Mouse (Mus musculus) embryonic facial prominence, embryonic 13.5 days (tissue): ENCODE measurements around the gene Dusp7. TPM values are rescaled to one million over a fixed set of nuclear protein-coding genes. Genes with fewer than 3 reads are reported as not detected.

ENCODE experiments used
- ATAC-seq: fragments of 200-750 bp; cut with Nextera tagmentation; 2 replicates; pipeline ENCODE4 v1.8.0; 2017; ENCODE audit warnings: low read depth; ENCODE audit not compliant: insufficient number of reproducible peaks, insufficient read depth, low FRiP score, low TSS enrichment
- H3K27ac ChIP-seq: fragments of 300-500 bp; sonication (generic); 2 replicates; pipeline ENCODE4 v1.5.1; 2015; ENCODE audit warnings: moderate library complexity, mild to moderate bottlenecking, inconsistent platforms
- H3K27me3 ChIP-seq: fragments of 300-500 bp; sonication (generic); 2 replicates; pipeline ENCODE4 v1.6.1; 2015; ENCODE audit warnings: mild to moderate bottlenecking, inconsistent platforms
- H3K36me3 ChIP-seq: fragments of 300-500 bp; sonication (generic); 2 replicates; pipeline ENCODE4 v1.6.1; 2015; ENCODE audit warnings: mild to moderate bottlenecking, inconsistent platforms
- H3K4me1 ChIP-seq: fragments of 300-500 bp; sonication (generic); 2 replicates; pipeline ENCODE4 v1.6.1; 2015; ENCODE audit warnings: inconsistent platforms
- H3K4me2 ChIP-seq: fragments of 300-500 bp; sonication (generic); 2 replicates; pipeline ENCODE4 v1.6.1; 2015; ENCODE audit warnings: moderate library complexity, mild to moderate bottlenecking, inconsistent platforms
- H3K4me3 ChIP-seq: fragments of 300-500 bp; sonication (generic); 2 replicates; pipeline ENCODE4 v1.5.1; 2015; ENCODE audit warnings: mild to moderate bottlenecking, inconsistent platforms
- H3K9ac ChIP-seq: fragments of 300-500 bp; sonication (generic); 2 replicates; pipeline ENCODE4 v1.6.1; 2015; ENCODE audit warnings: mild to moderate bottlenecking, inconsistent platforms
- H3K9me3 ChIP-seq: fragments of 300-500 bp; sonication (generic); 2 replicates; pipeline ENCODE4 v1.6.1; 2016; ENCODE audit warnings: inconsistent platforms
- WGBS: fragments of 180-500 bp; shearing (Covaris S2); methylation state at CpG from one replicate; pipeline ENCODE4 v1.1.7; 2015; ENCODE audit warnings: mixed read lengths; 5-methylcytosine and 5-hydroxymethylcytosine counted together
- polyA plus RNA-seq: library from polyadenylated mRNA; unstranded; fragments of >200 nt; fragmentation: Nextera tagmentation; extraction: Ambion mirVana; gene quantifications from 2 replicates; pipeline ENCODE4 v1.2.1, GENCODE M21; 2015

Dusp7 gene
- polyA plus RNA-seq, 1 experiment from 2014 or later: 40.6 TPM

DNA sequence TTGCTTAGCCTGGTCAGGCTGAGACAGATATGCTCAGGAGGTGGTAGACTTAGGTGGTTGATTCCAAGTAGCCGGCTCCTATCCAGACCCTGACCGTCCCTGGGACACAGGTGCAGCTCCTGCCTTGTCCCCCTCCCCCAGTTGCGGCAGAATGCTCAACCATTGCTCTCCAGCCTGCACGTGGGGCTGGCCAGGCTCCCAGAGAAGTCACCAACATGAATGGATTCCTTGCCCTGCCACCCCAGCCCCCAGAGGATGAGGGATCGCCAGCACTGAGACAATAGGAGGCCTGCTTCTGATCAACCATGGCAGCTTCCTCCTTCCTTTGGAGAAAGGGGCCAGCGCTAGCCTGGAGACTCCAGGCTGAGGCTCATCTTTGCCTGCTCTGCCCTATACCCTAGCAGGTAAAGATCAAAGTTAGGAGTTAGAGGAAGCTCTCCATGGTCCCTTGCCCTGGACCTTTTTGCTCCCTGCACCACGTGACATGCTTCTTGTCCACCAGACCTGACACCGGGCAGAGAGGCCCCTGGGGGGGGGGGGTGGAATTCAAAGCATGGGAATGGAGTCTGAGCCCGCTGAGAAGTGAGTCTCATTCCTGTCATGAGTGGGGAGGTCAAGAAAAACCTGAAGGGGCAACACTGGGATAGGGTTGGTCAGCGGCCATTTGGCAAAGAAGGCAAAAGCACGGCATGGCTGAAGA lies 24.5 kb downstream of the Dusp7 start:
- H3K4me2 ChIP-seq: no peak overlapping the region
- ATAC-seq: no peak
- H3K27ac ChIP-seq: no peak overlapping the region
- no peak overlapping the region for H3K4me3 ChIP-seq
- no peak overlapping the region for H3K9ac ChIP-seq
- H3K27me3 ChIP-seq: no peaks in the 10 kb centered on the region
- H3K4me1 ChIP-seq: peaks cover 18% of the 10 kb centered on the region
- no peaks in the 10 kb centered on the region for H3K36me3 ChIP-seq
- H3K9me3 ChIP-seq: no peaks in the 10 kb centered on the region
- whole genome bisulfite sequencing: 79% methylated on average over 11 of the region's 11 CpGs

- Histone ChIP-seq H3K27me3 (no peaks in the 10 kb centered on the region), H3K4me2 (no peak overlapping the region), H3K4me3 (no peak overlapping the region), H3K27ac (no peak overlapping the region), H3K4me1 (peaks cover 18% of the 10 kb centered on the region), H3K36me3 (no peaks in the 10 kb centered on the region), H3K9me3 (no peaks in the 10 kb centered on the region), H3K9ac (no peak overlapping the region)
- no peak for ATAC-seq
- WGBS: 84% methylated on average over 8 of the region's 8 CpGs
These were observed 25.1 kb downstream of the Dusp7 start for GRCm38 (mm10) chr9:106393548-106393947.

DNA sequence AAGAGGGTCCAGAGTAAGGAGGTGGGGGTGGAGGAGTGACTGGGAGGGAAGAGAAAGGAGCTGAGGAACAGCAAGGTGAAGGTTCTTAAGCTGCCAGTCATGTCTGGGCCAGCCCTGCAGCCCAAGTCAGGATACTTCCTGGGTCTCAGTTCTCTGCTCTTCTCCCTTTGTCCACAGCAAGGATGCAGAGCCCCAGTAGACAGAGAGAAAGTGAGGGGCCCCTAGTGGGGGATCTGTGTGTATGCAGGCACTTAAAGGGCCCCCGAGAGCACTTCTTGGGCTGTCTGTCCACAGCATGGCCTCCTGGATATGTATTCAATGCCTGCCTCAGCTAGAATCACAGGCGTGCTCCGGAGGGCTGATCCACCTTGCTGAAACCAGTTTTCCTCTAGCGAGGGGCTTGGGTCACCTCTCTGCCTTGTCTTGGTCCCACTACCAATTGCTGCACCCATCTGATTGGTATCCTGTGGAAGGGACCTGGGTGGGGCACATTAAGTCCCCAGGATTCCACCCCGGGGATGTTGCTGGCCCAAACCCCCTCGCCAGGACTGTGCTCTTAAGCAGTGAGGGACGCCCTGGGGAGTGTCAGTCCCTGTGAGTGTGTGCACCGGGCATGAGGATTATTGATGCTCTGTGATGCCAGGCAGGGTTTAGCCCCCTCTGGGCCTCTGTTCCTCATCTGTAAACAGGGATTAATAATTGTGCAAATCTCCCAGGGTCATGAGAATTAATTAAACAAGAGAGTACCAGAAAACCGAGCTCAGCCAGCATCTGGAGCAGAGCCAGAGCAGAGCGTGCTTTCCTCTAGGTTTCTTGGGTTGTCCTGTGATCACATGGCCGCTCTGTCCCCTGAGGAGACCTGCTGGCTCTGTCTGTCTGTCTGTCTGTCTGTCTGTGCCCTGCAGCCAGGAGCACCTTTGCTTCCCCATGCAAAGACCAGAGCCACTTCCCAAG lies 26.5 kb downstream of the Dusp7 start:
- 43% methylated on average over 11 of the region's 11 CpGs for WGBS

DNA sequence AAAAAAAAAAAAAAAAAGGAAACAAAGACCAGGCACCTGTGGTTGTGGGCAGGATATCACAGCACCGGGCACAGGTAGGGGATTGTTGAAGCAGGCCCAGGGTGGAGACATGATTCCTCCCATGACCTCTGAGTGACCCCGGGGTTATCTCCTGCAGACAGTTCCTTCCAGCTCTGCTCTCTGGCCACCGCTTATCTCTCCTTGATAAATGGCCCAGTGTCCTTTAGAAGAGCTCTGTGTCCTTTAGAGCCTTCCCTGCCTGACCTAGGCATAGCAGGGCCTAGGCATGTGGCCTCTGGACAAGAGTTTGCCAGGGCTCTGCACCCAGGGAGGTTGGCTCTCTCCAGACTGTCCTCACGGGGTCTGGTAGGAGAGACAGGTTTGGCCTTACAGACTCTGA lies 29.3 kb downstream of the Dusp7 start:
- Histone ChIP-seq H3K9ac (no peak overlapping the region), H3K9me3 (no peaks in the 10 kb centered on the region), H3K4me3 (no peak overlapping the region), H3K27ac (no peak overlapping the region), H3K27me3 (no peaks in the 10 kb centered on the region), H3K36me3 (no peaks in the 10 kb centered on the region), H3K4me2 (no peak overlapping the region), H3K4me1 (peaks cover 43% of the 10 kb centered on the region)
- 87% methylated on average over 4 of the region's 4 CpGs for WGBS
- no peak for ATAC-seq

More for the DNA sequence above, 26.5 kb downstream of the Dusp7 start:
- Histone ChIP-seq H3K27me3 (no peaks in the 10 kb centered on the region), H3K36me3 (no peaks in the 10 kb centered on the region), H3K4me3 (no peak overlapping the region), H3K9ac (peak overlapping the region; percentile 38), H3K4me2 (no peak overlapping the region), H3K4me1 (peaks cover 21% of the 10 kb centered on the region), H3K9me3 (no peaks in the 10 kb centered on the region), H3K27ac (0 out of 2 replicates have a peak overlapping the region, but pooled peaks have one; percentile 24)
- ATAC-seq: no peak

- Histone ChIP-seq H3K4me1 (peaks cover 45% of the 10 kb centered on the region), H3K27me3 (no peaks in the 10 kb centered on the region), H3K4me3 (no peak overlapping the region), H3K9me3 (no peaks in the 10 kb centered on the region), H3K9ac (no peak overlapping the region), H3K4me2 (no peak overlapping the region), H3K27ac (no peak overlapping the region), H3K36me3 (no peaks in the 10 kb centered on the region)
- 80% methylated on average over 9 of the region's 9 CpGs for WGBS
- no peak for ATAC-seq
These were observed 30.4 kb downstream of the Dusp7 start for GRCm38 (mm10) chr9:106398667-106399311.

- WGBS: 55% methylated on average over 3 of the region's 3 CpGs
- H3K4me2 ChIP-seq: no peak overlapping the region
- no peaks in the 10 kb centered on the region for H3K27me3 ChIP-seq
- H3K4me1 ChIP-seq: peaks cover 35% of the 10 kb centered on the region
- no peak overlapping the region for H3K9ac ChIP-seq
- H3K27ac ChIP-seq: no peak overlapping the region
- ATAC-seq: no peak
- H3K36me3 ChIP-seq: no peaks in the 10 kb centered on the region
- H3K4me3 ChIP-seq: no peak overlapping the region
- no peaks in the 10 kb centered on the region for H3K9me3 ChIP-seq
These were observed 31.4 kb downstream of the Dusp7 start for GRCm38 (mm10) chr9:106399808-106400207.

- no peak overlapping the region for H3K9ac ChIP-seq
- 81% methylated on average over 5 of the region's 5 CpGs for WGBS
These were observed 33.7 kb downstream of the Dusp7 start for GRCm38 (mm10) chr9:106402149-106402548.

DNA sequence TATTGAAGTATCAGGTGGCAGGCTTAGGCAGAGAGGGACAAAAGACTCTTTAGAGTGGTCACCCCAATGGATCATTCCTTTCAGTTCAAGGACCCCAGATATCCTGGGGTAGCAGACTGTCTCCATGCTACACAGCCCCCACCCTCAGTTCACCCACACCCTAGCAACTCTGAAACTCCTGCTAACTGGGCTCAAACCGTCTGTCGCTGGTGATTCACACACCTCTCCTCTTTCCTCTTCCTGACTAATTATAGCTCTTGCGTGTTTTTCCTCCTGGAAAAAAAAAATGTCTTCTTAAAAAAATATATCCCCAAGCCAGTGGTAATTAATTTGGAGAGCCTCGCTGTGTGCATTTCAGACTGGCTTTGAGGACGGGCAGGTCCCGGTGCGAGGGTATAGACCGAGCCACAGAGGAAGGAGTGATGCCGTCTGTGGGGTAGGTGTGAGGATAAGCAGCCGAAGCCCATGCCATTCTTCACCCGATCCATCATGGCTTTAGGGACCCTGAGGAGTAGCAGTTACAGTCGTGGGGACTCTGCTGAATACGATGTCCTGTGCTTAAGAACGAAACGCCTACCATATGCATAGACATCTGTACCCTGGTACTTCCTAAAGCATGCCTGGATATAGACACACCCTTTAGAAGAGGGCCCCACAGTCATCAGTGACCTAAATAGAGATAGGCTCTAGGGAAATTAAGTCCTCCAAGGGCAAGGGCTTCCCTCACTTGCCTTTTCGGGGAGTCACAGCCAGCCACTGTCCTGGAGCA lies 34.4 kb downstream of the Dusp7 start:
- H3K4me2 ChIP-seq: no peak overlapping the region
- 67% methylated on average over 16 of the region's 16 CpGs for WGBS
- no peaks in the 10 kb centered on the region for H3K36me3 ChIP-seq
- no peak overlapping the region for H3K4me3 ChIP-seq
- ATAC-seq: no peak
- no peak overlapping the region for H3K9ac ChIP-seq
- peaks cover 40% of the 10 kb centered on the region for H3K4me1 ChIP-seq
- H3K9me3 ChIP-seq: no peaks in the 10 kb centered on the region
- no peaks in the 10 kb centered on the region for H3K27me3 ChIP-seq
- H3K27ac ChIP-seq: no peak overlapping the region

More at GRCm38 (mm10) chr9:106402149-106402548, 33.7 kb downstream of the Dusp7 start:
- Histone ChIP-seq H3K36me3 (no peaks in the 10 kb centered on the region), H3K27ac (no peak overlapping the region), H3K9me3 (no peaks in the 10 kb centered on the region), H3K4me2 (no peak overlapping the region), H3K27me3 (no peaks in the 10 kb centered on the region), H3K4me1 (peaks cover 40% of the 10 kb centered on the region), H3K4me3 (no peak overlapping the region)
- no peak for ATAC-seq

- Histone ChIP-seq H3K4me2 (no peak overlapping the region), H3K9me3 (no peaks in the 10 kb centered on the region), H3K4me1 (peaks cover 34% of the 10 kb centered on the region), H3K27ac (no peak overlapping the region), H3K4me3 (no peak overlapping the region), H3K9ac (no peak overlapping the region), H3K36me3 (no peaks in the 10 kb centered on the region), H3K27me3 (no peaks in the 10 kb centered on the region)
- no peak for ATAC-seq
- 36% methylated on average over 6 of the region's 6 CpGs for WGBS
These were observed 36.8 kb downstream of the Dusp7 start for GRCm38 (mm10) chr9:106405275-106405674.

DNA sequence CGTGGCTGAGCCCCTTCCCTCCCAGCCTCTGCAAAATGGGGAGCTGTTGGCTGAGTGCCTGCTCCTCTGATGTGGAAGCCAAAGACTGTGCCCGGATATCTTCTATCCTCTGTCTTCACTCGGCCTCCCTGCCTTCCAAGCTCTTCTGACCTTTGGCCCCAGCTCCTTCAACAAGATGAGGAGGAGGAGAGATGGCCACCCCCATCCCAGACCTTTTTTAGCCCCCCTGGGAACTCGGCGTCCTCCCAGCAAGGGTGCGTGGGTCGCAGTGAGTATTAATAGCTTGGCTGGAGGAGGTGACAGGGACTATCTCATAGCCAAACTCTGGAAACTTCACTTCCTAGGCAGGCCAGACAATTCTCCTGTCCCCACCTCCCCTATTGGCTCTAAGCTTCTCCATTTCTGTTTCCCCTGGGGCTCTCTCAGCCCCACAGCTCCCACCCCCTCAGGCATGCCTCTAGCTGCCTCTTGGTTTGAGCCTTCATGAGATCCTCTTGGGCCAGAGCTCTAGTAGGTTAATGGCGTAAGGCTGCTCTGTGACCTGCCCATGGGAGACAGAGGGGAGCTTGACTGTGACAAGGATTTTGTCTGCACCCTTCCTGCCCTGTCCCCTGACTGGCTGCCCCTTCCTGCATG lies 38.1 kb downstream of the Dusp7 start:
- no peak overlapping the region for H3K4me2 ChIP-seq
- H3K27me3 ChIP-seq: no peaks in the 10 kb centered on the region
- 56% methylated on average over 8 of the region's 8 CpGs for whole genome bisulfite sequencing
- no peak overlapping the region for H3K9ac ChIP-seq
- H3K4me3 ChIP-seq: no peak overlapping the region
- H3K9me3 ChIP-seq: no peaks in the 10 kb centered on the region
- no peak for ATAC-seq
- H3K4me1 ChIP-seq: peaks cover 29% of the 10 kb centered on the region
- H3K27ac ChIP-seq: peak overlapping the region; percentile 34; the same call in 1 of the 2 replicates
- H3K36me3 ChIP-seq: no peaks in the 10 kb centered on the region
